Mouse (Mus musculus): ENCODE results near the gene Nsun2. TPM values are rescaled to one million over a fixed set of nuclear protein-coding genes. Genes with fewer than 3 reads are reported as not detected.

Gene Nsun2
- total and polyA plus RNA-seq, 3 experiments: 29.3 to 47.9 (median 40.4) TPM

DNA sequence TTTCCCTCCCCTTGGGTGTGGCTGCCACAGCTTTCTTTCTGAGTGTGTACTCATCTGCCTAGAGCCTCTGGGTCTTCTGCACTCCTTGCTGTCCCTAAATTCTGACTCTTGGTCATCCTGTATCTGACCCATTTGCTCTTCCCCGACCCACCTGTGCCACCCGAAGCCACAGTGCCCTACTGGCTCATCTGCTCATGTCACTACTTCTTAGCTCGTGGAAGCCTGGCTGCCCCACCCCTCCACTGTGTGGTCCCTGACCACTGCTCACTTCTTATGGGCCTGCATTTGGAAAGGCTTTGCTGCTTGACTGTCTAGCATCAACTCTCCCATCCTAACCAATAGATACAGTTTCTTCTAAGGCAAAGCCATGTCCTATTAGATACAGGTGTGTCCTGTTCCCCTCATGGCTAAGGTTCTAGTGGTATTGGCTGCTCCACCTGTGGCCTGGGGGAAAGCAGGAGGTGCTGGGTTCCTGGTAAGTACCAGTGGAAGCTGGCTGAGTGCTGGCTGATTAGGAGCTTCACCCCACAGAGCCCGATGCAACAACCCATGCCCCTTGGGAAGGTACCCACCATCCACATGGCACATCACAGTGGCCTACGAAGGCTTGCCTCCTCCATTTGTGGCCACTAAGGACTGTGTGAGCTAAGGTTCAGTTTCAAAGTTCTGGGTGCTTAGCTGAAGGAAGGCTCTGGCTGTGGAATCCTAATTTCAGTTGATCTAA lies 139.8 kb downstream of the Nsun2 start:
- no peak for TF ChIP-seq CTCF (IDR thresholded peaks at IDR 0.05)
- TF ChIP-seq EP300 (IDR thresholded peaks at IDR 0.05; ENCODE audit: insufficient read depth, low read depth, low read length): no peak
- TF ChIP-seq POLR2A (IDR thresholded peaks at IDR 0.05; ENCODE audit: insufficient read depth, low read depth, low read length): no peak

GRCm38 (mm10) chr13:69673921-69674618 lies 140.5 kb downstream of the Nsun2 start:
- TF ChIP-seq EP300 (IDR thresholded peaks at IDR 0.05; ENCODE audit: insufficient read depth, low read depth, low read length): no peak
- TF ChIP-seq POLR2A (IDR thresholded peaks at IDR 0.05; ENCODE audit: insufficient read depth, low read depth, low read length): no peak
- Histone ChIP-seq H3K27ac (no peak overlapping the region), H3K36me3 (ENCODE audit: control insufficient read depth, insufficient read depth, low read length) (no peaks in the 10 kb centered on the region), H3K4me1 (ENCODE audit: control insufficient read depth, insufficient read depth, low read length) (no peaks in the 10 kb centered on the region), H3K9ac (ENCODE audit: low read depth, low read length) (no peak overlapping the region), H3K79me2 (replicated peaks; ENCODE audit: control insufficient read depth, insufficient read depth, low read length) (no peaks in the 10 kb centered on the region), H3K27me3 (ENCODE audit: control insufficient read depth, insufficient read depth, low read length) (no peaks in the 10 kb centered on the region), H3K4me3 (no peak overlapping the region)
- intact Hi-C loops (cut with DNase I): no loop called here
- DNase-seq: no peak
- WGBS: 36% methylated on average over 10 of the region's 10 CpGs

More for the DNA sequence above, 139.8 kb downstream of the Nsun2 start:
- Histone ChIP-seq H3K4me1 (ENCODE audit: control insufficient read depth, insufficient read depth, low read length) (no peaks in the 10 kb centered on the region), H3K9ac (ENCODE audit: low read depth, low read length) (no peak overlapping the region), H3K79me2 (replicated peaks; ENCODE audit: control insufficient read depth, insufficient read depth, low read length) (no peaks in the 10 kb centered on the region), H3K27me3 (ENCODE audit: control insufficient read depth, insufficient read depth, low read length) (no peaks in the 10 kb centered on the region), H3K36me3 (ENCODE audit: control insufficient read depth, insufficient read depth, low read length) (no peaks in the 10 kb centered on the region), H3K4me3 (no peak overlapping the region), H3K27ac (no peak overlapping the region)
- intact Hi-C loops (cut with DNase I): no loop called here
- WGBS: 81% methylated on average over 5 of the region's 5 CpGs
- DNase-seq: no peak

Other genes starting within 250 kb of the Nsun2 start
- 10 to 100 TPM; 11.0 to 12.7 TPM for gene Tent4a, start 871 bp downstream of the Nsun2 start, total RNA-seq (2021)
- 8.1 and 8.9 TPM in 2 replicates for gene Tent4a, start 871 bp downstream of the Nsun2 start, polyA plus RNA-seq (2012; rRNA removed)
- under 1 TPM; 0.64 to 0.65 TPM for gene Srd5a1, start 77.7 kb downstream of the Nsun2 start, total RNA-seq (2021)
- gene Srd5a1, start 77.7 kb downstream of the Nsun2 start, polyA plus RNA-seq (2012; rRNA removed): 1.2 and 1.3 TPM in 2 replicates
- gene Ube2ql1, start 206.1 kb downstream of the Nsun2 start, total RNA-seq (2021): 1 to 10 TPM; 5.9 to 6.0 TPM
- gene Ube2ql1, start 206.1 kb downstream of the Nsun2 start, polyA plus RNA-seq (2012; rRNA removed): 8.0 and 9.8 TPM in 2 replicates